Mouse (Mus musculus): Measurements from ENCODE around the gene Apbb2. TPM values are rescaled to one million over a fixed set of nuclear protein-coding genes. Genes with fewer than 3 reads are reported as not detected.

The Apbb2 gene
- polyA plus RNA-seq, 1 experiment from 2014 or later = 28.2 TPM

DNA sequence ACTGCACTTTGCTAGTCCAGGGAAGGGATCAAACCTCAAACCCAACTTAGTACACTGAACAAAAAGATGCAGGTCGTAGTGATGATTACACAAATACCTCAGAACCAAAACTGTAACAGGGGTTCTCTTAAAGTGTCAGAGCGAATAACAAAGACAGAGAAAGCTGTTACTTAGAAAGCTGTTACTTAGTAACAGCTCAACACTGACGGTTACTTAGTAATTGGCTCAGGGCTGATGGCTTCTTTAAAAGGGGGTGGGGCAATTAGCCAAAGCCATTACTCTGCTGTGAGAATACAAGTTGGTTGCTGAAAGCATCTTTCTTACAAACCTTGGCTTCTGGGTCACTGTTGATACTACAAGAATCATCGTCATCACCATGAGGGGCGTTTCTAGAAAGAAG, 227.3 kb downstream of the Apbb2 start:
- Histone ChIP-seq H3K4me3 (no peak overlapping the region), H3K9me3 (no peaks in the 10 kb centered on the region), H3K36me3 (replicated peaks) (no peaks in the 10 kb centered on the region), H3K27me3 (ENCODE audit: poor library complexity, severe bottlenecking) (no peaks in the 10 kb centered on the region), H3K4me1 (peaks cover 20% of the 10 kb centered on the region), H3K27ac (no peak overlapping the region)
- DNase-seq (ENCODE audit: extremely low spot score, low spot score) = no peak
- WGBS = 86% methylated on average over 5 of the region's 5 CpGs

GRCm38 (mm10) chr5:66390567-66390966, 228.0 kb downstream of the Apbb2 start:
- Histone ChIP-seq H3K27ac (no peak overlapping the region), H3K4me1 (peaks cover 20% of the 10 kb centered on the region), H3K27me3 (ENCODE audit: poor library complexity, severe bottlenecking) (no peaks in the 10 kb centered on the region), H3K9me3 (no peaks in the 10 kb centered on the region), H3K4me3 (no peak overlapping the region), H3K36me3 (replicated peaks) (no peaks in the 10 kb centered on the region)
- DNase-seq (ENCODE audit: extremely low spot score, low spot score) = no peak
- WGBS = 84% methylated on average over 6 of the region's 6 CpGs

DNA sequence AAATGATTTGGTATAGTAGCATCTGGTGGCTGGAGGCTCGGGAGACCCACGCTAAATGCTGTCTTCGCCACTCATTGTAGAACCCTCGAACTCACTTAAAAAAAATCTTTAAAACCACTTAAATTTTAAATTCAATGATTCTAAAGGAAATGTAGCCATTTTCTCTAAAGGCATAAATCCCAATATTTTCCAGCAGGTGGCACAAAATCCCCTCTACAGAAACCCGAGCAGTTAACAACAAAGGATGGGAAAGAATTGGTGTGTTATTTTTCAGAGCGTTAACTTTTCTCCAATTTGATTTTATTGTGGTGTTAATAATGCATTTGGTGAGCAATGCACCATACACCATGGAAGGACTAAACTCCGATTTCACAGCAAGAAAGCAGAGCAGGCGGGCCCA, 231.1 kb downstream of the Apbb2 start:
- H3K9me3 ChIP-seq = no peaks in the 10 kb centered on the region
- H3K27ac ChIP-seq = no peak overlapping the region
- no peaks in the 10 kb centered on the region for H3K36me3 ChIP-seq (replicated peaks)
- DNase-seq (ENCODE audit: extremely low spot score, low spot score) = no peak
- peaks cover 11% of the 10 kb centered on the region for H3K4me1 ChIP-seq
- WGBS = 83% methylated on average over 8 of the region's 8 CpGs
- H3K4me3 ChIP-seq = no peak overlapping the region
- no peaks in the 10 kb centered on the region for H3K27me3 ChIP-seq (ENCODE audit: poor library complexity, severe bottlenecking)

DNA sequence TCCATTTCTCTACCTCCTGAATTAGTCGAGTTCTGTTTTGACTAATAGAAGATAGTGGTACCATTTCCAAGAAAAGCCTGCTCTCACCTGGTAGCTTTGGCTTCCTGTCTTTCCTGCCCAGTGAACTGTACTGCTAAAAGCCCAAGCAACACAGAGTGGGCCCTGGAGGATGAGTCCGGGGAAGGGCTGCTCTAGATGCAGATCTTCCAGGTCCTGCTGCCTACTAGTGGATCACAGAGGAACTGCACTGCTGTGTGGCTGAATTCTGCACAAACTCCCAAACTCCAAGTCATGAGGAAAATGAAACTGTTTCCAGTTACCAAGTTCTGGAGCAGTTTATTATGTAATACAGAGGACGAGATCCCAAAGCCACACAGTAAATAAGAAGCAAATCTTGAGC, 232.9 kb downstream of the Apbb2 start:
- Histone ChIP-seq H3K27ac (no peak overlapping the region), H3K4me1 (no peaks in the 10 kb centered on the region), H3K27me3 (ENCODE audit: poor library complexity, severe bottlenecking) (no peaks in the 10 kb centered on the region), H3K4me3 (no peak overlapping the region), H3K9me3 (no peaks in the 10 kb centered on the region), H3K36me3 (replicated peaks) (no peaks in the 10 kb centered on the region)
- 55% methylated on average over 3 of the region's 3 CpGs for WGBS
- DNase-seq (ENCODE audit: extremely low spot score, low spot score) = no peak

GRCm38 (mm10) chr5:66384806-66385446, 233.7 kb downstream of the Apbb2 start:
- 91% methylated on average over 6 of the region's 6 CpGs for WGBS
- no peak for DNase-seq (ENCODE audit: extremely low spot score, low spot score)
- no peaks in the 10 kb centered on the region for H3K9me3 ChIP-seq
- H3K4me1 ChIP-seq = no peaks in the 10 kb centered on the region
- no peaks in the 10 kb centered on the region for H3K27me3 ChIP-seq (ENCODE audit: poor library complexity, severe bottlenecking)
- H3K36me3 ChIP-seq (replicated peaks) = no peaks in the 10 kb centered on the region
- H3K4me3 ChIP-seq = no peak overlapping the region
- no peak overlapping the region for H3K27ac ChIP-seq

DNA sequence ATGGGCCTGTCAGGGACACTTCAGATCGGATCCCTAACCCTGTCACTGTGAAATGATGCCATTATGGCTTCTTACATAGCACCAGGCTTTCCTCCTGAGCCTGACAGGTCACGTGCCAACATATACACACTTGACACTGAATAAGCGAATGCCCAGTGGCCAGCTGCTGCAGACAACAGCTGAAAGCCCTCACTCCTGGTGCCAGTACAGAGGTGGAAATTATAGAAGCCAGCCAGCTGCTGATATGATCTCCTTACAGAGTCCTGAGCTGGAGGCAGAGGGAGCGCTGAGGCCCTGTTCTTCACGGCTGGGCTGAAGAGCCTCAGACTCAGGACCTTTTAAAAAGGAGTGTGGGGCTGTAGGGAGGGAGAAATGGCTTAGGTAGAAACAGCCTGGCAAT, 234.5 kb downstream of the Apbb2 start:
- no peak for DNase-seq (ENCODE audit: extremely low spot score, low spot score)
- H3K36me3 ChIP-seq (replicated peaks) = no peaks in the 10 kb centered on the region
- H3K27me3 ChIP-seq (ENCODE audit: poor library complexity, severe bottlenecking) = no peaks in the 10 kb centered on the region
- no peaks in the 10 kb centered on the region for H3K9me3 ChIP-seq
- no peak overlapping the region for H3K27ac ChIP-seq
- no peak overlapping the region for H3K4me3 ChIP-seq
- no peaks in the 10 kb centered on the region for H3K4me1 ChIP-seq
- WGBS = 90% methylated on average over 5 of the region's 5 CpGs

GRCm38 (mm10) chr5:66382111-66382510, 236.5 kb downstream of the Apbb2 start:
- Histone ChIP-seq H3K27me3 (ENCODE audit: poor library complexity, severe bottlenecking) (no peaks in the 10 kb centered on the region), H3K27ac (no peak overlapping the region), H3K4me3 (no peak overlapping the region), H3K9me3 (no peaks in the 10 kb centered on the region), H3K36me3 (replicated peaks) (no peaks in the 10 kb centered on the region), H3K4me1 (no peaks in the 10 kb centered on the region)
- DNase-seq (ENCODE audit: extremely low spot score, low spot score) = no peak
- WGBS = 86% methylated on average over 1 of the region's 1 CpGs

GRCm38 (mm10) chr5:66378968-66379367, 239.6 kb downstream of the Apbb2 start:
- no peak for DNase-seq (ENCODE audit: extremely low spot score, low spot score)
- no peak overlapping the region for H3K4me3 ChIP-seq
- no peaks in the 10 kb centered on the region for H3K9me3 ChIP-seq
- H3K4me1 ChIP-seq = no peaks in the 10 kb centered on the region; the same call in 1 of the 2 replicates
- 93% methylated on average over 6 of the region's 6 CpGs for WGBS
- H3K36me3 ChIP-seq (replicated peaks) = no peaks in the 10 kb centered on the region
- no peaks in the 10 kb centered on the region for H3K27me3 ChIP-seq (ENCODE audit: poor library complexity, severe bottlenecking)
- no peak overlapping the region for H3K27ac ChIP-seq

DNA sequence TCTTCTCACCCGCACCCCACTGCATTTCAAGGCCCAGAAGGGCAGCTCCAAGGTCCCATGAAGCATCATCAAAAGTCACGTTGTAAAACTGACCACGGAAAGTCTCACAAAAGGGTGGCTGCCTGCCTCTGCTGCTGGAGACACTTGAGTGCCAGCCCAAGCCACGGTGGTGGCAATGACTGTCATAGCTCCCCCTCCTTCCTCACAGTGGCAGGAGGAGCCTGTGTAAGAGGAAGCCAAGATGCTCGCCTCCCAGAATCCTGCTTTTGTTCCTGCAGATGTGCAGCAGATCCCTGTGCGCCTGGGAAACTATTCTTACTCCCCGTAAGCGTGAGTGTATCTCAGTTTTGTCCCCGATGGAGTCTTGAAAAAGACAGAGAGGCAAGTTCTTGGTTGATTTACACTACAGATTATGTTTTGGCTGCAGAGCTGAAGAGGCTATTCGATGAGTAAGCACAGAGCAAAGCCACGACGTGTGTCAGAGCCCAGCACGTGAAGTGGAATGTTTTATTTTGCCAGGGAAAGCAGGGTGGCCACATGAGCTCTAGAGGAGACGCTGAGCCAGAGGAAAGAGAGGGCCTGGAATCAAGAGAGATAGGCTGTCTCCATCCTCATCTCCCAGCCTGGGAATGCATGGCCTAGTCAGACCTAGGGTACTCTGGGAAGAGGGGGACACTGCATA, 241.9 kb downstream of the Apbb2 start:
- no peaks in the 10 kb centered on the region for H3K36me3 ChIP-seq (replicated peaks)
- H3K4me1 ChIP-seq = peaks cover 8% of the 10 kb centered on the region
- WGBS = 86% methylated on average over 14 of the region's 14 CpGs
- H3K27me3 ChIP-seq (ENCODE audit: poor library complexity, severe bottlenecking) = no peaks in the 10 kb centered on the region
- DNase-seq (ENCODE audit: extremely low spot score, low spot score) = no peak
- H3K27ac ChIP-seq = no peak overlapping the region
- H3K4me3 ChIP-seq = no peak overlapping the region
- H3K9me3 ChIP-seq = no peaks in the 10 kb centered on the region

DNA sequence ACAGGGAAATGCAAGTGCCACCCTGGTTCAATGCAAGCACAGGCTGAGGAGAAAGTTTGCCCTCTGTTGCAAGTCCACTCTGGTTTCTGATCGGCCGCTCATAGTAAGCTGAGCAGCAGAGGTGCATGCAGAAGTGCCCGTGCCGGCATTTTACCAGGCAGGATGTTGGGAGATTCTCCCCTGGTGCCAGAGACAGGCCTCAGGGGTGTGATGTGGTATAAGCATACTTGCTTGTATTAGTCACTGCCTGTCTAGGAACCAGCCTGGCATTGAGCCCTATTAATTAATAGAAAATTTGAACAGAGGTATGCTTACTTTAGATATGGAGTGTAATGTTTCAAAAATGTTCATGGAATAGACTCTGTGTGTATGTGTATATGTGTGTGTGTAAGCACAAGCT, 244.2 kb downstream of the Apbb2 start:
- no peak for DNase-seq (ENCODE audit: extremely low spot score, low spot score)
- H3K4me3 ChIP-seq = no peak overlapping the region
- WGBS = 96% methylated on average over 4 of the region's 4 CpGs

DNA sequence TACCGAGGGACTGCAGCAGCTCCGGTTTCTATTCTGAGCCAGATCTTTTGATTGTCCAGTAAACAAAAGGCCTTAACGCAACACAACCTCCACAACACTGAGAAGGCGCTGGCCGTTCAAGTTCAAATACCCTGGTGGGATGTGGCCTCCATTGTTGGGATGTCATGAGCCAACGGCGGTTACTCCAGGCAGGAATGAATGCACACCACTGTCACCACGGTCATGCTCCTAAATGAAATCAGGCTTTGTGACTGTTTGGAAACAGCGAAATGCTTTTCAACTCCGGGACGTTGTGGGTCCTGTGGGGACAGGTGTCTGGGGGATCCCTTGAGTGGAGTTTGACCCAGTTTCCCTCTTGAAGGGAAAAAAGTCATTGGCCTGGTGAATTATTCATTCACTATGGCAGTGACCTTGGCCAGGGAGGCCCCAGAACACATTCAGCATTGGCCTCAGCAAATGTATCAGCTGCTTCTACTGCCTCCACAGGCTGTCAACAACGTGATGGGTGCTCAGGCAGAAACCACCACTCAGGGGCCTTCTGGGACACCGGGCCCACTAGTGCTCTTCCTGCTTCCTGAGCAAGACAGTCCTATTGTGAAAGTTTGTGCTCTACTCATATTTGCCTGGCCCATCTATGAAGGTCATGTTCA, 244.9 kb downstream of the Apbb2 start:
- peaks cover 8% of the 10 kb centered on the region for H3K4me1 ChIP-seq
- H3K27ac ChIP-seq = no peak overlapping the region
- WGBS = 78% methylated on average over 13 of the region's 13 CpGs
- no peaks in the 10 kb centered on the region for H3K36me3 ChIP-seq (replicated peaks)
- no peak for DNase-seq (ENCODE audit: extremely low spot score, low spot score)
- no peak overlapping the region for H3K4me3 ChIP-seq
- no peaks in the 10 kb centered on the region for H3K9me3 ChIP-seq
- no peaks in the 10 kb centered on the region for H3K27me3 ChIP-seq (ENCODE audit: poor library complexity, severe bottlenecking)

More for the DNA sequence above, 244.2 kb downstream of the Apbb2 start:
- Histone ChIP-seq H3K36me3 (replicated peaks) (no peaks in the 10 kb centered on the region), H3K4me1 (peaks cover 8% of the 10 kb centered on the region), H3K9me3 (no peaks in the 10 kb centered on the region), H3K27me3 (ENCODE audit: poor library complexity, severe bottlenecking) (no peaks in the 10 kb centered on the region), H3K27ac (no peak overlapping the region)

GRCm38 (mm10) chr5:66371131-66371530, 247.5 kb downstream of the Apbb2 start:
- DNase-seq (ENCODE audit: extremely low spot score, low spot score) = no peak
- Histone ChIP-seq H3K27ac (no peak overlapping the region), H3K4me1 (peaks cover 15% of the 10 kb centered on the region), H3K4me3 (no peak overlapping the region), H3K27me3 (ENCODE audit: poor library complexity, severe bottlenecking) (no peaks in the 10 kb centered on the region), H3K36me3 (replicated peaks) (no peaks in the 10 kb centered on the region), H3K9me3 (no peaks in the 10 kb centered on the region)

DNA sequence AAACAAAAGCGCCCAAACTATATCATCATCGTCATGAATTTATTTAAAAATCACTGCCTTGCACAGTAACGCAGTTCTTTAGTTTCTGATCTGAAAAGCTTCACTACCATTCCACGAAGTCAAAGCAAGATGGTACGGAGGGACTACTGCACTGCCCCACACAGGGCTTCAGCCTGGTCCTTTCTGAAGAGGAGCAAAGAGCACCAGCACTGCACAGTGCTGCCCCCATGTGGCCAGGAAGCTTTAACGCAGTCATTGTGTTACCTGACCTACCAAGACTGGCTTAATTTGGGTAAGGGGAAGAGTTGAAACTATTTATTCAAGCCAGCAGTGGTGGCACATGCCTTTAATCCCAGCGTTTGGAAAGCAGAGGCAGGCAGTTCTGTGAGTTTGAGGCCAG, 249.6 kb downstream of the Apbb2 start:
- WGBS = 46% methylated on average over 7 of the region's 7 CpGs
- no peak overlapping the region for H3K27ac ChIP-seq
- H3K36me3 ChIP-seq (replicated peaks) = no peaks in the 10 kb centered on the region
- DNase-seq (ENCODE audit: extremely low spot score, low spot score) = peak; percentile 58
- H3K4me3 ChIP-seq = no peak overlapping the region
- no peaks in the 10 kb centered on the region for H3K27me3 ChIP-seq (ENCODE audit: poor library complexity, severe bottlenecking)
- no peaks in the 10 kb centered on the region for H3K9me3 ChIP-seq
- H3K4me1 ChIP-seq = peaks cover 22% of the 10 kb centered on the region
